Mouse (Mus musculus) CH12.LX (cell line): ENCODE measurements at regions not wholly inside any gene's neighbourhood (a gene's known extent, or its start where the extent isn't known, plus 50 kb on each side); places are given as distances from the start of the nearest gene placed in this dataset.

Experiments used
- CHD2 ChIP-seq: IDR thresholded peaks from 2 replicates; pipeline ENCODE4 v1.6.1; 2011; ENCODE audit warnings: low read length, improper control_type of control experiment
- CTCF ChIP-seq, 2 experiments: IDR thresholded peaks in 1 of 2; conservative IDR thresholded peaks in 1 of 2; 2 replicates each; pipeline ENCODE4 v1.5.1; 2011 to 2012; ENCODE audit warnings: low read depth in 2 of 2, low read length in 2 of 2, improper control_type of control experiment in 1 of 2, inconsistent platforms in 1 of 2, mild to moderate bottlenecking in 1 of 2, moderate library complexity in 1 of 2
- MAFK ChIP-seq: IDR thresholded peaks from 2 replicates; pipeline ENCODE4 v1.6.1; 2011; ENCODE audit warnings: low read length, improper control_type of control experiment; ENCODE audit not compliant: insufficient replicate concordance

DNA sequence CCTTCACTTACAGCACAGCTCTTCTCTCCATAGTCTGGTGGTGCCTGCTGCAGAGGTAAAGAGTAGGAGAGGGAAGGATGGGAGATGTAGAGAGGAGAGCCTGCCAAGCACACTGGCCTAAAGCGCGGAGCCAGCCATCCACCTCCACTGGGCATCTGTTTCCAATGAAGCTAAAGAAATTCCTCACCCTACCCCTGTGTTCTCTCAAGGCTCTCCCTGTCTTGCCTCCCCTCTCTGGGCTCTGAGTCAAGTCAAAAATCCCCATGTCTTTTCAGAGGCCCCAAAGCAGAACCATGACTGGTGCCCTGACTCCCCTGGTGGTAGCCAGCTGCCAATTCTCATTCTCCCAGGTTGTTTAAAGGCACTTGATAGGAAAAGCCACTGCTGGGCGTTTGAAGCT, 612.7 kb upstream of the Cdh11 start:
- TF ChIP-seq CHD2 (no peak), CTCF (conservative IDR thresholded peaks at IDR 0.05 in 1 of 2, IDR thresholded peaks at IDR 0.05 in 1 of 2; ENCODE audit: low read depth in 2 of 2, low read length in 2 of 2) (no peak), MAFK (no peak)
